Mouse (Mus musculus): Measurements from ENCODE around the gene Msl2.

Gene Msl2

GRCm38 (mm10) chr9:101073987-101074331 lies at the start of gene Msl2:
TSS of gene Msl2 (plus strand) at chr9:101074101.
- DNase-seq (ENCODE audit: low spot score): no peak

GRCm38 (mm10) chr9:101033761-101034447 lies 40.0 kb upstream of the Msl2 start:
- DNase-seq (ENCODE audit: low spot score): peak; percentile 16

- DNase-seq (ENCODE audit: low spot score): peak; percentile 100
Observed at GRCm38 (mm10) chr9:101034448-101035098, 39.3 kb upstream of the Msl2 start, which contains the start of gene Pccb. TSS of gene Pccb (minus strand) at chr9:101034898.

GRCm38 (mm10) chr9:101035836-101036596 lies 37.9 kb upstream of the Msl2 start:
- no peak for DNase-seq (ENCODE audit: low spot score)

GRCm38 (mm10) chr9:101036876-101037275 lies 37.0 kb upstream of the Msl2 start:
- DNase-seq (ENCODE audit: low spot score): no peak

- no peak for DNase-seq (ENCODE audit: low spot score)
Observed at GRCm38 (mm10) chr9:101037396-101037795, 36.5 kb upstream of the Msl2 start.

- no peak for DNase-seq (ENCODE audit: low spot score)
Observed at GRCm38 (mm10) chr9:101038634-101039033, 35.3 kb upstream of the Msl2 start.

GRCm38 (mm10) chr9:101041508-101041907 lies 32.4 kb upstream of the Msl2 start:
- DNase-seq (ENCODE audit: low spot score): no peak

GRCm38 (mm10) chr9:101042249-101042648 lies 31.7 kb upstream of the Msl2 start:
- DNase-seq (ENCODE audit: low spot score): no peak

GRCm38 (mm10) chr9:101045710-101046338 lies 28.1 kb upstream of the Msl2 start:
- no peak for DNase-seq (ENCODE audit: low spot score)

GRCm38 (mm10) chr9:101052007-101052406 lies 21.9 kb upstream of the Msl2 start:
- DNase-seq (ENCODE audit: low spot score): no peak

- DNase-seq (ENCODE audit: low spot score): no peak
Observed at GRCm38 (mm10) chr9:101052691-101053090, 21.2 kb upstream of the Msl2 start.

GRCm38 (mm10) chr9:101053279-101053678 lies 20.6 kb upstream of the Msl2 start:
- DNase-seq (ENCODE audit: low spot score): no peak

GRCm38 (mm10) chr9:101057156-101057555 lies 16.7 kb upstream of the Msl2 start:
- DNase-seq (ENCODE audit: low spot score): no peak

- no peak for DNase-seq (ENCODE audit: low spot score)
Observed at GRCm38 (mm10) chr9:101061035-101061434, 12.9 kb upstream of the Msl2 start.

- DNase-seq (ENCODE audit: low spot score): no peak
Observed at GRCm38 (mm10) chr9:101062253-101062780, 11.6 kb upstream of the Msl2 start.

- DNase-seq (ENCODE audit: low spot score): no peak
Observed at GRCm38 (mm10) chr9:101065076-101065602, 8.8 kb upstream of the Msl2 start.

- DNase-seq (ENCODE audit: low spot score): no peak
Observed at GRCm38 (mm10) chr9:101069781-101070180, 4.1 kb upstream of the Msl2 start.

GRCm38 (mm10) chr9:101072506-101072905 lies 1.4 kb upstream of the Msl2 start:
- DNase-seq (ENCODE audit: low spot score): no peak

GRCm38 (mm10) chr9:101073041-101073986 lies 587 bp upstream of the Msl2 start:
- peak; percentile 99 for DNase-seq (ENCODE audit: low spot score)
